Comparison of ENCODE assay signal across 23 mouse cellular contexts in genomic region chr7:81158933-81159332, GRCm38 (mm10). TPM values are rescaled to one million over a fixed set of nuclear protein-coding genes. Genes with fewer than 3 reads are reported as not detected.
"Had no signal": no experiment of that assay in that cellular context is flagged by ENCODE, and none has a peak within 500 bp of the region (broad histone marks: within the 10 kb centered on the region; RNA-seq: fewer than 3 reads in every experiment).

No protein-coding gene starts in this region.

- H3K4me3 ChIP-seq: midbrain, embryonic 10.5 days; midbrain, embryonic 12.5 days; myocyte; neural tube, embryonic 13.5 days; neural tube, embryonic 15.5 days; stomach, embryonic 15.5 days had no signal

- H3K4me2 ChIP-seq: lung, embryonic 14.5 days; midbrain, embryonic 12.5 days; neural tube, embryonic 13.5 days; neural tube, embryonic 15.5 days; stomach, embryonic 15.5 days had no signal

- H3K4me1 ChIP-seq: midbrain, embryonic 10.5 days; midbrain, embryonic 12.5 days; neural tube, embryonic 13.5 days; neural tube, embryonic 15.5 days had no signal

- ATAC-seq: midbrain, embryonic 16.5 days had no signal

- H3K9me3 ChIP-seq: midbrain, embryonic 10.5 days; midbrain, embryonic 12.5 days; neural tube, embryonic 13.5 days; neural tube, embryonic 15.5 days; stomach, embryonic 15.5 days had no signal

- H3K9ac ChIP-seq: lung, embryonic 14.5 days; midbrain, embryonic 12.5 days; neural tube, embryonic 13.5 days; neural tube, embryonic 15.5 days; stomach, embryonic 15.5 days had no signal

- H3K27ac ChIP-seq: midbrain, embryonic 10.5 days; midbrain, embryonic 12.5 days; neural tube, embryonic 13.5 days; neural tube, embryonic 15.5 days; stomach, embryonic 15.5 days; stomach, postnatal 0 days had no signal

- DNase-seq: lung, adult 18-20 months; lung, embryonic 14.5 days; lung, postnatal 10 days; lung, postnatal 4 days; midbrain, embryonic 14.5 days; retina, postnatal 1 day; right cerebral cortex, adult 18-20 months; right cerebral cortex, postnatal 25 days; thymus, adult 2 months; thymus, postnatal 25 days; thymus, postnatal 4 days had no signal

- H3K27me3 ChIP-seq: midbrain, embryonic 12.5 days; neural tube, embryonic 13.5 days; neural tube, embryonic 15.5 days; stomach, embryonic 15.5 days had no signal

- H3K36me3 ChIP-seq: midbrain, embryonic 10.5 days; midbrain, embryonic 12.5 days; neural tube, embryonic 13.5 days; neural tube, embryonic 15.5 days; stomach, embryonic 15.5 days had no signal

RNA-seq across cellular contexts. Expression of gene Slc28a1, which starts 44.3 kb away (rescaled TPM):
- total RNA-seq: megakaryocyte, adult 5-6 weeks; megakaryocyte-erythroid progenitor cell, adult 5-6 weeks had no signal
- polyA plus RNA-seq: lung, embryonic 14.5 days; lung, embryonic 16.5 days; midbrain, embryonic 10.5 days; midbrain, embryonic 12.5 days; midbrain, embryonic 14.5 days; midbrain, embryonic 16.5 days; myocyte; neural tube, embryonic 11.5 days; neural tube, embryonic 13.5 days; stomach, postnatal 0 days had no signal
